Mouse (Mus musculus): ENCODE results near the gene Nrxn1.
"Not testable (repeated sequence)": the region's sequence is repeated elsewhere in the genome, so short reads cannot be mapped to it uniquely, and the experiment has no call there.

Gene Nrxn1

GRCm38 (mm10) chr17:90272225-90272624 lies 820.6 kb downstream of the Nrxn1 start:
- no peak for DNase-seq (ENCODE audit: low spot score)

DNA sequence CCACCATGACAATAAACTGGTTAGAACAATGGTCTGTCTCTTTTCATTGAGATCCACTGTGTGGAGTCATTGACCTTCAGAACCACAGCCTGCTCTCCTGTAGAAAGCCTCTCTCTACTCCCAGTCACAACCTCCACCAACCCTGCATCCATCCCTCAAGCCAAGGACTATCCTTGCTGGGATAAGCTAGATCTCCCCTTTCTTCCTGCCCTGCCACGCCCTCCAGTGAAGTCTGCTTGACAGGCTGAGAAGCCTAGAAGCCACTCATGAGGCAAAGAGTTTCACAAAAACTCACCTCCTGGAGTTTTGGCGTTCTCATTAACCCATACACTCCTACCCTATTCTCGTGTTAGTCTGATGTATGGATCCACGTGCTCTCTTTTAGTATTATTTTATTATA lies 821.7 kb downstream of the Nrxn1 start:
- no peak for DNase-seq (ENCODE audit: low spot score)

- DNase-seq (ENCODE audit: low spot score), result no peak
Observed at GRCm38 (mm10) chr17:90269143-90269542, 823.7 kb downstream of the Nrxn1 start.

GRCm38 (mm10) chr17:90253451-90254131 lies 839.3 kb downstream of the Nrxn1 start:
- no peak for DNase-seq (ENCODE audit: low spot score)

DNA sequence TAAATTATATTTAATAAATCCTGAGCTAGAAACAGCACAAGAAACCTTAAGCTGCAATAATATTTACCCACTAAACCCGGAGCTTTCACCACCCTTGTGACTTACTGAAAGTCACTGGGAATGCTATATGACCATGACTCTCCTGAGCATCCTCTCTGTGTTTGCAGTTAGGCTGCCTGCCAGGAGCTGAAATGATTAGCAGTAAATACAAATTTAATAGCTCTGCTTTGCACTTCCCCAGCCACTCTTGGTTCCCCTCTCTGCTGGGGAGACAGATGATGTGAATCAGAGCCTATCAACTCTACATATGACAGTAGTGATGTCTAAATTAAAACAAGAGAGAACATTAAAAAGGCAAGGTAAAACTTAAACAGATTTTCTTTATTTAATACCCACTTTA lies 840.7 kb downstream of the Nrxn1 start:
- no peak for DNase-seq (ENCODE audit: low spot score)

DNA sequence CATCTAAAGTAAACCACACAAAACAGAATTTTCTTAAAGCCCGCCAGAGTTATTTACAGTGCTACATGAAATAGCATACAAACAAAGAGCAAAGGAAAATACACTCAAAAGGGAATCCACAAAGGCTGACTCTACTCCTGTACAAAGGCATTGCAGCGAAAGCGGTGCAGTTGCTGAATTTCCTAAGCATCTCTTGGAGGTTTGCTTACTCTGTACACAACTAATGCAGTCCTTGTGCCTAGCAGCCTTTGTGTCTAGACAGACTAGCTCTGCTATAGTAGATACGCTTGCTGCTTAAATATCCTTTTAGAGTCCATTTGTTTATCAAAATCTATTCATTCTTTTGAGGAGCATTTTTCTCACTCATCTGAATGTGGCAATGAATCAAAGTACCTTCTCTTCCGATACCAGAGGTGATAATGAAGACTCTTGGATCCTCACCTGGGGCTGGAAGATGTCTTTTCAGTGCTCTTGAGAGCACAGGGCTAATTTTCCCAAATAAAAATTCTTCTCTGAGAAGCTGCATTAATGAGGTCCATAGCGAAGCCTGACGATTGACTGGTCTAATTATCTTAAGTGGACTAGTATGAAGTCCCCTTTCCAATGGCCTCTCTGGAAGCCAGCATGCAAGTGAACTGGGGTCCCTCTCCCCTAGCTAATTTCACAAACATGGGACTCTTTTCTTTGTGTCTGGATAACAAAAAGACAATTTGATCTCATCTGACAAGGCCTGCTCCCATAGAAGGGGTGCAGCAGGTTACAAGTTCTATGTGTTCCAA lies 845.6 kb downstream of the Nrxn1 start:
- DNase-seq (ENCODE audit: low spot score), result no peak

DNA sequence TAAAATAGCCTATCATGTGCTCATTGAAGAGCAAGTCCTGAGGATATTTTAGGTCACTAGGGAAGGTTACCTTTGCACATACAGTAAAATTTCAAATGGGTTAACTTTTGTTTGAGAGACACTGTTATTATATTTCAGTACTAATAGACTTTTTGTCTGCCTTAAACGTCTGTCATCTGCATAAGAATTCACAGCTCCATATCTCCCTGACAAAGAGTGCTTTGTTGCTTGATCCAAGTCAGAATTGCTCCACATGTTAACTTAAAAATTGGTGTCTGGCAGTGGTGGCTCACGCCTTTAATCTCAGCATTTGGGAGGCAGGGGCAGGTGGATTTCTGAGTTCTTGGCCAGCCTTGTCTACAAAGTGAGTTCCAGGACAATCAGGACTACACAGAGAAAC lies 848.5 kb downstream of the Nrxn1 start:
- no peak for DNase-seq (ENCODE audit: low spot score)

- DNase-seq (ENCODE audit: low spot score), result no peak
Observed at GRCm38 (mm10) chr17:90238964-90239363, 853.9 kb downstream of the Nrxn1 start.

- no peak for DNase-seq (ENCODE audit: low spot score)
Observed at GRCm38 (mm10) chr17:90238517-90238916, 854.4 kb downstream of the Nrxn1 start.

DNA sequence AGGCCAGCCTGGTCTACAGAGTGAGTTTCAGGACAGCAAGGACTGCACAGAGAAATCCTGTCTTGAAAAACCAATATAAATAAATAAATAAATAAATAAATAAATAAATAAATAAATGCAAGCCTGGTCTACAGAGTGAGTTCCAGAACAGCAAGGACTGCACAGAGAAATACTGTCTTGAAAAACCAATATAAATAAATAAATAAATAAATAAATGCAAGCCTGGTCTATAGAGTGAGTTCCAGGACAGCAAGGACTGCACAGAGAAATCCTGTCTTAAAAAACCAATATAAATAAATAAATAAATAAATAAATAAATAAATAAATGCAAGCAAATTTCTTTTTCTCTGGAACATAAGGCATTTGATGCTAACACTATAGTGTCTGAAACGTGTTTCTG lies 857.2 kb downstream of the Nrxn1 start:
- not testable (repeated sequence) for DNase-seq (ENCODE audit: low spot score)

GRCm38 (mm10) chr17:90234806-90235205 lies 858.1 kb downstream of the Nrxn1 start:
- no peak for DNase-seq (ENCODE audit: low spot score)

DNA sequence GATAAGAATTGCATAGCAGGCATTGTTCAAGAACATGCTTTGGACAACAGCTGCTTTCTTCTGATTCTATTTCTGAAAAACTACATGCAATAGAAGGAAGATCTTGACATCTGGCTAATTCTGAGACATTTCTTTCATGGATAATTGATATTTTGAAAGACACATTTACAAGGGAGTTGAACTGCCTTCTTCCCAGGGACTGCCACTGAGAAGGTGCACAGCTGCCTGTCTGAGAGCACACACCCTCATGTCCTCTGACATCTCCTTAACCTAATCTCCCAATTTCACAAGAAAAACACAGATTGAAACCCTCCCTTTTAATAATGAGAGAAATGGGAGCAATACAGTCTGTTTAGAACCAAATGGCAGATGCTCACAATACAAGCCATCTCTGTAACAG lies 884.3 kb downstream of the Nrxn1 start:
- DNase-seq (ENCODE audit: low spot score), result no peak

- no peak for DNase-seq (ENCODE audit: low spot score)
Observed at GRCm38 (mm10) chr17:90207617-90208016, 885.3 kb downstream of the Nrxn1 start.

GRCm38 (mm10) chr17:90203993-90204392 lies 888.9 kb downstream of the Nrxn1 start:
- DNase-seq (ENCODE audit: low spot score), result no peak

GRCm38 (mm10) chr17:90202785-90203184 lies 890.1 kb downstream of the Nrxn1 start:
- DNase-seq (ENCODE audit: low spot score), result no peak

GRCm38 (mm10) chr17:90196772-90197171 lies 896.1 kb downstream of the Nrxn1 start:
- no peak for DNase-seq (ENCODE audit: low spot score)

DNA sequence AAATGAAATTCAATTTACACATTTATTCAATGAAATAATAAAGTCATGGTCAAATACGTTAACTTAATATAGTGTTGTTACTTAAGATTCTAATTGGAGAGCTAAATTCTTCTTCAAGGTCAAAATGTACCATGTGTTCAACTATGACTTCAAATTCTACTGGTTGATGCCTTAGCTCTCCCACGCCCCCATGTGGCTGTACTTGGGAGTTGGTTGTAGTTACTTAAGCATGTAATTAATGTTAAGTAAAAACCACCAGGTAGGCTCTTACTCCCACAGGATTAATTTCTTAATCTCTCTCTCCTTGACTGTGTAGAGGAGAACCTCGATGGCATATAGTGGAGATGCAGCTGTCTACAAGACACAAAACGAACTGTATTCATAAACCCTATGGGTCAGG lies 951.3 kb downstream of the Nrxn1 start:
- no peak for DNase-seq (ENCODE audit: low spot score)

DNA sequence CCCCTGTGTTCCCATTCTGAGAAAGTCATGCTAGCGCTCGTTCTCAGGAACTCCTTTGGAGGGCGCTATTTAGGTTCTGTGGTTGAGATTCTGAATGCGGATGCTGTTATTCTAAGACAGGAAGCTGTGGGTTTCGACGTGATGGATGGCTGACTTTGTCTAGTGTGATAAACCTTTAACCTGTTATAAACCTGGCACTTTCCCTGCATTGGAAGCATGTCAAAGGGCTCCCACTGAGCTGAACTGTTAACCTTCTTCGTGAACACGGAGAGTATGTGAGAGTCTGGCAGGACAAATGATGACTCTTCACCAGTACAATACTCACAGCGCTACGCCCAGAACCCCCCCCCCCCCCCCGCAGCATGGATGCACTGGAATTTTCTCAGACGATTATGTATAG lies 962.0 kb downstream of the Nrxn1 start:
- no peak for DNase-seq (ENCODE audit: low spot score)

GRCm38 (mm10) chr17:90129183-90129582 lies 963.7 kb downstream of the Nrxn1 start:
- no peak for DNase-seq (ENCODE audit: low spot score)

GRCm38 (mm10) chr17:90127561-90127960 lies 965.3 kb downstream of the Nrxn1 start:
- DNase-seq (ENCODE audit: low spot score), result no peak

- no peak for DNase-seq (ENCODE audit: low spot score)
Observed at GRCm38 (mm10) chr17:90122796-90123481, 969.9 kb downstream of the Nrxn1 start.

- no peak for DNase-seq (ENCODE audit: low spot score)
Observed at GRCm38 (mm10) chr17:90116241-90116640, 976.6 kb downstream of the Nrxn1 start.

GRCm38 (mm10) chr17:90094999-90095398 lies 997.9 kb downstream of the Nrxn1 start:
- DNase-seq (ENCODE audit: low spot score), result no peak

Data from MN1 (cell line).